Mouse (Mus musculus) thymus, postnatal 4 days (tissue): ENCODE data around the gene Iqschfp.

Experiments
- DNase-seq: peaks from one replicate; pipeline ENCODE4 v3.0.0; 2021

Iqschfp gene

GRCm38 (mm10) chr3:68375100-68375508 lies 483.1 kb downstream of the Iqschfp start:
- DNase-seq, result no peak

- no peak for DNase-seq
These were observed 485.6 kb downstream of the Iqschfp start for GRCm38 (mm10) chr3:68377452-68378198.

GRCm38 (mm10) chr3:68378799-68379198 lies 486.8 kb downstream of the Iqschfp start:
- no peak for DNase-seq

GRCm38 (mm10) chr3:68379242-68379641 lies 487.2 kb downstream of the Iqschfp start:
- no peak for DNase-seq

GRCm38 (mm10) chr3:68383672-68384071 lies 491.6 kb downstream of the Iqschfp start:
- no peak for DNase-seq

- no peak for DNase-seq
These were observed 493.5 kb downstream of the Iqschfp start for GRCm38 (mm10) chr3:68385544-68385943.

- DNase-seq, result no peak
These were observed 496.0 kb downstream of the Iqschfp start for GRCm38 (mm10) chr3:68388023-68388422.

- DNase-seq, result no peak
These were observed 501.5 kb downstream of the Iqschfp start for GRCm38 (mm10) chr3:68393578-68393977.

- DNase-seq, result no peak
These were observed 506.7 kb downstream of the Iqschfp start for GRCm38 (mm10) chr3:68398691-68399090.

GRCm38 (mm10) chr3:68400121-68400520 lies 508.1 kb downstream of the Iqschfp start:
- no peak for DNase-seq

GRCm38 (mm10) chr3:68403343-68403742 lies 511.3 kb downstream of the Iqschfp start:
- no peak for DNase-seq

- DNase-seq, result no peak
These were observed 511.8 kb downstream of the Iqschfp start for GRCm38 (mm10) chr3:68403783-68404217.

GRCm38 (mm10) chr3:68405724-68406123 lies 513.7 kb downstream of the Iqschfp start:
- no peak for DNase-seq

GRCm38 (mm10) chr3:68412262-68412661 lies 520.2 kb downstream of the Iqschfp start:
- no peak for DNase-seq

- no peak for DNase-seq
These were observed 527.8 kb downstream of the Iqschfp start for GRCm38 (mm10) chr3:68419792-68420191.

- DNase-seq, result no peak
These were observed 528.9 kb downstream of the Iqschfp start for GRCm38 (mm10) chr3:68420927-68421326.

GRCm38 (mm10) chr3:68421849-68422248 lies 529.8 kb downstream of the Iqschfp start:
- DNase-seq, result no peak

- DNase-seq, result no peak
These were observed 536.0 kb downstream of the Iqschfp start for GRCm38 (mm10) chr3:68428081-68428480.

GRCm38 (mm10) chr3:68434435-68434834 lies 542.4 kb downstream of the Iqschfp start:
- DNase-seq, result no peak

GRCm38 (mm10) chr3:68434897-68435296 lies 542.9 kb downstream of the Iqschfp start:
- no peak for DNase-seq

- DNase-seq, result no peak
These were observed 556.4 kb downstream of the Iqschfp start for GRCm38 (mm10) chr3:68448480-68448879.

- DNase-seq, result no peak
These were observed 559.6 kb downstream of the Iqschfp start for GRCm38 (mm10) chr3:68451634-68452033.

- DNase-seq, result no peak
These were observed 561.2 kb downstream of the Iqschfp start for GRCm38 (mm10) chr3:68453266-68453665.

- DNase-seq, result no peak
These were observed 561.9 kb downstream of the Iqschfp start for GRCm38 (mm10) chr3:68453719-68454455.
